Mouse (Mus musculus) retina, adult 2 months (tissue): ENCODE data around the gene Anapc7.

ENCODE experiments used
- DNase-seq: peaks from one replicate; pipeline ENCODE4 v3.0.0-alpha.2; 2012; ENCODE audit warnings: low read depth, low spot score

Anapc7 gene

GRCm38 (mm10) chr5:122421271-122422068 lies at the start of gene Anapc7:
Gene Anapc7, plus strand, starts transcription at chr5:122421693.
- peak; percentile 9 for DNase-seq

GRCm38 (mm10) chr5:122372192-122372769 lies 49.2 kb upstream of the Anapc7 start, which contains the start of gene Fam216a:
Gene Fam216a, minus strand, starts transcription at chr5:122372364.
- peak; percentile 99 for DNase-seq

- DNase-seq = no peak
Measured at GRCm38 (mm10) chr5:122372878-122373277, 48.6 kb upstream of the Anapc7 start.

GRCm38 (mm10) chr5:122377101-122377833 lies 44.2 kb upstream of the Anapc7 start:
- no peak for DNase-seq

- DNase-seq = no peak
Measured at GRCm38 (mm10) chr5:122378171-122378570, 43.3 kb upstream of the Anapc7 start.

- DNase-seq = peak; percentile 62
Measured at GRCm38 (mm10) chr5:122379374-122380155, 41.9 kb upstream of the Anapc7 start.

GRCm38 (mm10) chr5:122390006-122390405 lies 31.5 kb upstream of the Anapc7 start:
- DNase-seq = no peak

GRCm38 (mm10) chr5:122390671-122391070 lies 30.8 kb upstream of the Anapc7 start:
- DNase-seq = no peak

GRCm38 (mm10) chr5:122391178-122391785 lies 30.2 kb upstream of the Anapc7 start:
- DNase-seq = no peak

- peak; percentile 74 for DNase-seq
Measured at GRCm38 (mm10) chr5:122391786-122392180, 29.7 kb upstream of the Anapc7 start, which contains the start of gene Arpc3. Gene Arpc3, plus strand, starts transcription at chr5:122391878.

GRCm38 (mm10) chr5:122392227-122393004 lies 29.1 kb upstream of the Anapc7 start:
- no peak for DNase-seq

GRCm38 (mm10) chr5:122393887-122394286 lies 27.6 kb upstream of the Anapc7 start:
- DNase-seq = peak; percentile 42

- DNase-seq = no peak
Measured at GRCm38 (mm10) chr5:122396791-122397190, 24.7 kb upstream of the Anapc7 start.

- DNase-seq = no peak
Measured at GRCm38 (mm10) chr5:122397495-122397894, 24.0 kb upstream of the Anapc7 start.

- DNase-seq = no peak
Measured at GRCm38 (mm10) chr5:122399871-122400270, 21.6 kb upstream of the Anapc7 start.

GRCm38 (mm10) chr5:122400628-122401302 lies 20.7 kb upstream of the Anapc7 start:
- no peak for DNase-seq

GRCm38 (mm10) chr5:122401303-122401640 lies 20.2 kb upstream of the Anapc7 start:
- no peak for DNase-seq

- no peak for DNase-seq
Measured at GRCm38 (mm10) chr5:122402160-122402559, 19.3 kb upstream of the Anapc7 start.

- DNase-seq = no peak
Measured at GRCm38 (mm10) chr5:122402772-122403171, 18.7 kb upstream of the Anapc7 start.

- no peak for DNase-seq
Measured at GRCm38 (mm10) chr5:122403362-122403761, 18.1 kb upstream of the Anapc7 start.
